Mouse (Mus musculus) heart, adult 2 months (tissue): ENCODE measurements around the gene Ostc.

Experiments
- CTCF ChIP-seq: fragments of 200-600 bp; IDR thresholded peaks from 2 replicates; pipeline ENCODE4 v1.8.1; 2022; ENCODE audit warnings: antibody characterized with exemption, mild to moderate bottlenecking, moderate library complexity
- EP300 ChIP-seq: fragments of 200-500 bp; IDR thresholded peaks from 2 replicates; pipeline ENCODE4 v1.6.1; 2011; ENCODE audit warnings: low read depth, low read length, control low read depth; ENCODE audit not compliant: insufficient read depth

DNA sequence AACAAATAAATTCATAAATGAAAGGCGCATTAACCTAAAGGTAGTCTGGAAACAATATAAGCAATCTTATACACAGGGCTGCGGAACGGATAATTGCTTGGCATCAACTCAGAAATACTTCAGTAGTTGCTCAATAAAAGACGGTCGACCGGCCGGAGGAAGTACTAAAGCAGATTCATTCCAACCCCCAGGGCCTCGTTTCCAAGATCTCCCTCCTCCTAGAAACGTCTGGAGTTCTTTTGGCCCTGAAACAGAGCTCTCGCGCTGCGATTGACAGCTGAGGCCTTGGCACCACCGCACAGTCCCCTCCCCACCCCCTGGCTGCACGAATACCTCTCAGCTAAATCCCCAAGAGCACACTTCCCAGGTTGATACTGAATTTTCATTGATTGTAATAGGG, 38.0 kb downstream of the Ostc start:
- no peak for TF ChIP-seq CTCF
- no peak for TF ChIP-seq EP300
